Mouse (Mus musculus) embryonic facial prominence, embryonic 11.5 days (tissue): ENCODE measurements around the gene Efr3b. TPM values are rescaled to one million over a fixed set of nuclear protein-coding genes. Genes with fewer than 3 reads are reported as not detected.
"Not testable (repeated sequence)": the region's sequence is repeated elsewhere in the genome, so short reads cannot be mapped to it uniquely, and the experiment has no call there.

Source experiments
- ATAC-seq: fragments of 200-750 bp; cut with Nextera tagmentation; replicated peaks from 2 replicates; pipeline ENCODE4 v1.8.0; 2017; ENCODE audit warnings: low read depth; ENCODE audit not compliant: insufficient number of reproducible peaks, low FRiP score, low TSS enrichment
- DNase-seq: peaks from one replicate; pipeline ENCODE4 v3.0.0-alpha.2; 2015; ENCODE audit warnings: low spot score
- H3K27ac ChIP-seq: fragments of 300-500 bp; sonication (generic); replicated peaks from 2 replicates; pipeline ENCODE4 v1.5.1; 2014; ENCODE audit warnings: mild to moderate bottlenecking, low read depth, low read length, control low read depth
- H3K27me3 ChIP-seq: fragments of 300-500 bp; sonication (generic); 2 replicates; pipeline ENCODE4 v1.6.1; 2014; ENCODE audit warnings: mild to moderate bottlenecking, low read length, moderate library complexity, mixed read lengths; ENCODE audit not compliant: control insufficient read depth, insufficient read depth
- H3K36me3 ChIP-seq: fragments of 300-500 bp; sonication (generic); replicated peaks from 2 replicates; pipeline ENCODE4 v1.6.1; 2014; ENCODE audit warnings: low read depth, mild to moderate bottlenecking, low read length, moderate library complexity, mixed read lengths; ENCODE audit not compliant: control insufficient read depth, insufficient read depth
- H3K4me1 ChIP-seq: fragments of 300-500 bp; sonication (generic); 2 replicates; pipeline ENCODE4 v1.6.1; 2014; ENCODE audit warnings: low read length, mixed read lengths; ENCODE audit not compliant: control insufficient read depth, insufficient read depth
- H3K4me2 ChIP-seq: fragments of 300-500 bp; sonication (generic); 2 replicates; pipeline ENCODE4 v1.6.1; 2014; ENCODE audit warnings: low read depth, mild to moderate bottlenecking, control low read depth, low read length, moderate library complexity
- H3K4me3 ChIP-seq: fragments of 300-500 bp; sonication (generic); 2 replicates; pipeline ENCODE4 v1.5.1; 2014; ENCODE audit warnings: low read depth, low read length, control low read depth
- H3K9ac ChIP-seq: fragments of 300-500 bp; sonication (generic); replicated peaks from 2 replicates; pipeline ENCODE4 v1.6.1; 2014; ENCODE audit warnings: mild to moderate bottlenecking, control low read depth, low read length
- H3K9me3 ChIP-seq: fragments of 300-500 bp; sonication (generic); replicated peaks from 2 replicates; pipeline ENCODE4 v1.6.1; 2016; ENCODE audit warnings: mild to moderate bottlenecking, low read length, inconsistent platforms, mixed read lengths; ENCODE audit not compliant: control insufficient read depth
- WGBS: fragments of 180-500 bp; shearing (Covaris S2); extraction: QIAGEN DNeasy Blood & Tissue Kit; methylation state at CpG from one replicate; pipeline ENCODE4 v1.1.7; 2014; 5-methylcytosine and 5-hydroxymethylcytosine counted together
- polyA plus RNA-seq: library from polyadenylated mRNA; unstranded; fragments of >200 nt; fragmentation: Nextera tagmentation; extraction: Ambion mirVana; gene quantifications from 2 replicates; pipeline ENCODE4 v1.2.1, GENCODE M21; 2014

Gene Efr3b
- polyA plus RNA-seq, 1 experiment from 2014 or later, result 5.0 TPM

- Histone ChIP-seq H3K27ac (no peak overlapping the region), H3K9me3 (no peaks in the 10 kb centered on the region), H3K4me3 (peak overlapping the region; percentile 2; the same call in 1 of the 2 replicates), H3K36me3 (no peaks in the 10 kb centered on the region), H3K27me3 (no peaks in the 10 kb centered on the region), H3K4me1 (peaks cover 5% of the 10 kb centered on the region; the same call in 1 of the 2 replicates), H3K4me2 (peak overlapping the region; percentile 90), H3K9ac (peak overlapping the region; percentile 41; the same call in 1 of the 2 replicates)
- WGBS, result 65% methylated on average over 1 of the region's 1 CpGs
- no peak for ATAC-seq
- DNase-seq, result peak; percentile 7
These were observed 57.7 kb downstream of the Efr3b start for GRCm38 (mm10) chr12:3980991-3981349.

GRCm38 (mm10) chr12:3973169-3973568, 65.5 kb downstream of the Efr3b start:
- H3K4me2 ChIP-seq, H3K9me3 ChIP-seq, H3K27ac ChIP-seq, H3K4me3 ChIP-seq, H3K9ac ChIP-seq, H3K27me3 ChIP-seq, H3K36me3 ChIP-seq, ATAC-seq, DNase-seq, H3K4me1 ChIP-seq: not testable (repeated sequence)
- 95% methylated on average over 6 of the region's 6 CpGs for WGBS

GRCm38 (mm10) chr12:3968380-3968779, 70.3 kb downstream of the Efr3b start:
- no peaks in the 10 kb centered on the region for H3K9me3 ChIP-seq
- ATAC-seq, result no peak
- H3K4me1 ChIP-seq, result no peaks in the 10 kb centered on the region
- WGBS, result 62% methylated on average over 9 of the region's 9 CpGs
- no peak overlapping the region for H3K4me3 ChIP-seq
- no peaks in the 10 kb centered on the region; the same call in 1 of the 2 replicates for H3K36me3 ChIP-seq
- no peak for DNase-seq
- no peak overlapping the region for H3K27ac ChIP-seq
- no peak overlapping the region for H3K9ac ChIP-seq
- no peak overlapping the region for H3K4me2 ChIP-seq
- no peaks in the 10 kb centered on the region for H3K27me3 ChIP-seq

- H3K27me3 ChIP-seq, result no peaks in the 10 kb centered on the region
- H3K4me2 ChIP-seq, result no peak overlapping the region
- ATAC-seq, result no peak
- 95% methylated on average over 4 of the region's 4 CpGs for WGBS
- H3K27ac ChIP-seq, result no peak overlapping the region
- no peaks in the 10 kb centered on the region for H3K9me3 ChIP-seq
- DNase-seq, result no peak
- no peak overlapping the region for H3K9ac ChIP-seq
- no peak overlapping the region for H3K4me3 ChIP-seq
- H3K4me1 ChIP-seq, result no peaks in the 10 kb centered on the region
- H3K36me3 ChIP-seq, result no peaks in the 10 kb centered on the region; the same call in 1 of the 2 replicates
These were observed 71.5 kb downstream of the Efr3b start for GRCm38 (mm10) chr12:3967196-3967595.

- peak overlapping the region; percentile 92 for H3K4me2 ChIP-seq
- ATAC-seq (no peak), DNase-seq (no peak)
- no peaks in the 10 kb centered on the region for H3K9me3 ChIP-seq
- no peaks in the 10 kb centered on the region for H3K27me3 ChIP-seq
- WGBS, result 52% methylated on average over 4 of the region's 4 CpGs
- H3K27ac ChIP-seq, result 0 out of 2 replicates have a peak overlapping the region, but pooled peaks have one; percentile 83
- H3K9ac ChIP-seq, result peak overlapping the region; percentile 80
- H3K4me3 ChIP-seq, result peak overlapping the region; percentile 56
- H3K4me1 ChIP-seq, result no peaks in the 10 kb centered on the region
- no peaks in the 10 kb centered on the region for H3K36me3 ChIP-seq
These were observed 78.2 kb downstream of the Efr3b start for GRCm38 (mm10) chr12:3960553-3960952.

GRCm38 (mm10) chr12:3959791-3960543, 78.7 kb downstream of the Efr3b start:
- Histone ChIP-seq H3K9ac (peak overlapping the region; percentile 80), H3K4me3 (peak overlapping the region; percentile 56), H3K27ac (peak overlapping the region; percentile 83), H3K4me1 (no peaks in the 10 kb centered on the region), H3K27me3 (no peaks in the 10 kb centered on the region; the same call in 1 of the 2 replicates), H3K4me2 (peak overlapping the region; percentile 92), H3K36me3 (no peaks in the 10 kb centered on the region), H3K9me3 (no peaks in the 10 kb centered on the region)
- ATAC-seq, result peak; percentile 93
- peak; percentile 95 for DNase-seq
- WGBS, result 3% methylated on average over 53 of the region's 53 CpGs

- peak; percentile 35 for DNase-seq
These were observed 82.4 kb downstream of the Efr3b start for GRCm38 (mm10) chr12:3956351-3956750.

GRCm38 (mm10) chr12:3955371-3955770, 83.3 kb downstream of the Efr3b start:
- ATAC-seq (no peak), DNase-seq (peak; percentile 85)
- Histone ChIP-seq H3K27me3 (peaks cover 5% of the 10 kb centered on the region), H3K4me3 (no peak overlapping the region), H3K27ac (no peak overlapping the region), H3K9ac (no peak overlapping the region), H3K4me2 (no peak overlapping the region), H3K4me1 (no peaks in the 10 kb centered on the region), H3K36me3 (no peaks in the 10 kb centered on the region), H3K9me3 (no peaks in the 10 kb centered on the region)
- 28% methylated on average over 10 of the region's 10 CpGs for WGBS

More at GRCm38 (mm10) chr12:3956351-3956750, 82.4 kb downstream of the Efr3b start:
- Histone ChIP-seq H3K4me3 (no peak overlapping the region), H3K36me3 (no peaks in the 10 kb centered on the region), H3K9ac (no peak overlapping the region), H3K27me3 (peaks cover 5% of the 10 kb centered on the region), H3K4me1 (no peaks in the 10 kb centered on the region), H3K4me2 (no peak overlapping the region), H3K9me3 (no peaks in the 10 kb centered on the region), H3K27ac (no peak overlapping the region)
- WGBS, result 13% methylated on average over 3 of the region's 3 CpGs
- no peak for ATAC-seq
